Mouse (Mus musculus): ENCODE results near the gene Yars. TPM values are rescaled to one million over a fixed set of nuclear protein-coding genes. Genes with fewer than 3 reads are reported as not detected.
"Not testable (repeated sequence)": the region's sequence is repeated elsewhere in the genome, so short reads cannot be mapped to it uniquely, and the experiment has no call there.

Yars gene
- total RNA-seq, 2 experiments from 2014 or later: 9.4 to 20.0 TPM

DNA sequence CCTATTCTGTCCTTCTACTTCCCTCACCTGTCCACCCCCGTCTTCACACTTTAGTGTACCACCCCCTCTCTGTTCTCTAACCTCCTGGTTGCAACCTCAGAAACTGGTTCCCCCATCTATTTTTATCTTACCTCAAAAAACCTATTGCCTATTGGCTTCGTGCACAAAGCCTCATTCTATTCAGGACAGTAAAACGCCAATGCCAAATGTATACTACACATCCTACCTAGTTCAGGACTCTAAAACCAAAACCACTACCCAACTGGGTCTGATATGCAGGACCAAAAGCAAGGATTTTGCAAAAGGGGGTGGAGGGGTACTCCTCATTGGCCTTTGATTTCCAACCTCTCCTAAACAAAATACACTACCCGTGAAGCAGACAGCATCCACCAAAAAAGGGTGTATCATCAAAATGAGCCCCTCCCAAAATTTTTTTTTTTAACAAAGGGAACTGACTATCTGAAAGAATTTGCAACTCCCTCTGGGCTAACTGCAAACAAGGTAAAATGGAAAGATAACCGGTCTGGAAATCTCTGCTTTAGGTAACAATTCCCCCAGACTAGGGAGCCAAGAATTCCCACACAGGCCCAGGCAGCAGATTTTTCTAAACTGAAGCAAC is 1.4 kb upstream of the Yars start:
- ATAC-seq (ENCODE audit: poor library complexity, severe bottlenecking): no peak

DNA sequence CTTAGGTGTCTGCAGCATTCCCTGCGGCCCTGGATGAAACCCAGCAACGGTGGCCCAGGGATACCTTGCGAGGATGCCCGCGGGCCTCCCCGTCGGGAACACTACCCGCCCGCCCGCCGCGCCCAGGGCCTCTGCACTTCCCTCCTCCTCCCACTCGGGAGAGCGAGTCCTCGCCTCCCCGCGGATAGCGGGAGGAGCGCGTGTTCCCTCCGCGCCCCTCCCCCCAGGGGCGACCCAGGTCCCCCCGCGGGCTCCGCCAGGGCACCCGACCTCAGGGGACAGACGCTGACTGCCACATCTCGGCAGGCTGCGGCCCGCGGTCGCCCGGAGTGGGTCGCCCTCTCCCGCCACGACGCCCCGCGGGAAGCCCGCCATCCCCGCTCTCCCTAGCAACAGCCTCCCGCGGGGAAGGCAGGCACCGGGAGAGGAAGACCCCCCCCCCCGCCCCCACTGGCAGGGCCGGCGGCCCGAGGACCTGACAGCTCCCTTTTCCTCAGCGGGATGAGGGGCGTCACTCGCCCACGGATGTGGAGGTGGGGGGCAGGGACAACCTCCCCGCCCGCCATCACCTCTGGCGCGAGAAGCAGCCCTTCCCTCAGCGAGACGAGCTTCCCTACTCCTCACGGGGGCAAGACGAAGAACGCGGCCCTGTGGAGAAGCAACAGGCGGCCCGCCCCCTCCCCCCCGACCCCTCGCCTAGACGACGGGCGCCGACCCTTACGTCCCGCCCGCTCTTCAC is 588 bp upstream of the Yars start:
- peak; percentile 17 for ATAC-seq (ENCODE audit: poor library complexity, severe bottlenecking)

DNA sequence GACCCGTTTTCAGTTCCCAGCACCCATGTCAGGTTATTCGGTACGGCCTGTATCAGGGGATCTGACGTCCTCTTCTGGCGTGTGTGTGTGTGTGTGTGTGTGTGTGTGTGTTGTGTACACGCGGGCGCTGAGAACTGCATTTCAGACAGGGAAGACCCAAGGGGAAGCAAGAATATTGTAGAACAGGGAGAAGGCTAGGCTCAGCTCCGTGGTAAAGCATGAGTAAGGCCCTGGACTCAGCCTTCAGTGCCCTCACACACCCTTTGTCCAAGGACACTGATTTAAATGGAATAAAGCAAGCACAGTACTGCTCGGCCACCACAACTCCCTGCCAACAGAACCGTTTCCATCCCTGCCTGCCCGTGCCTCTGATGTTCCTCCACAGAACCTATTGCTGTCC is 978 bp downstream of the Yars start:
- ATAC-seq (ENCODE audit: poor library complexity, severe bottlenecking): no peak

DNA sequence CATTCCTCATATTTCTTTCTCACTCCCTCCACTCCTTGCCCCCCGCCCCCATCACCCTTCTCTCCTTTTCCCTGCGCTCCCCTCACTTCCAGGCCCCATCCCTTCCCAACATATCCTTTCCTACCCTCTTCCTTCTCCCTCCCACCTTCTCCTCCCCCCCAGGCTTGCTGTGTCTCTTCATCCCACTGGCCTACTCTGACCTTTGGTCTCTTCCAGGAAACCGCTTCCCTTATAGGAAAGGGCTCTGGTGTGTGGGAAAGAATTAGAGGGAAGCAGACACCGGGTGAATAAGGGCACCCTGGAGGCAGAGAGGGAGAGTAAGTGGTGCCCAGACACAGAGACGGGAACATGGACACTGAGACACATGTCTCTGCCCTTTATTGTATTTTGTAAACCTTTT is 2.1 kb downstream of the Yars start:
- ATAC-seq (ENCODE audit: poor library complexity, severe bottlenecking): no peak

DNA sequence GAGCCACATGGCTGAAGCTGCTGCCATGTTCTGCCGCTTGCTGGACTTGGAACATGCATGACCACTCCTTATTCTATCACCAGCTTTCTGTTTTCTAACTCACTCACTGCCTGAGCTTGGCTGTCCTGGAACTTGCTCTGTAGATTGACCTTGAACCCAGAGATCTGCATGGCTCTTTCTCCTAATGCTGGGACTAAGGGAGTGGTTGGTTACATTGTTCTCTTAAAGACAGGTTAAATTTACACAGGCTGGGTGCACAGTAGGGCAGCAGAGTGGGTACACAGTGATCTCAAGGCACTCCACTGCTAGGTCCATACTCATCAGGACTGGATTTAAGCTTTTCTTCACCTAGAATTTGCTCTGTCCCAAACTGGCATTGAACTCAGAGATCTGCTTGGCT is 4.7 kb downstream of the Yars start:
- no peak for ATAC-seq (ENCODE audit: poor library complexity, severe bottlenecking)

DNA sequence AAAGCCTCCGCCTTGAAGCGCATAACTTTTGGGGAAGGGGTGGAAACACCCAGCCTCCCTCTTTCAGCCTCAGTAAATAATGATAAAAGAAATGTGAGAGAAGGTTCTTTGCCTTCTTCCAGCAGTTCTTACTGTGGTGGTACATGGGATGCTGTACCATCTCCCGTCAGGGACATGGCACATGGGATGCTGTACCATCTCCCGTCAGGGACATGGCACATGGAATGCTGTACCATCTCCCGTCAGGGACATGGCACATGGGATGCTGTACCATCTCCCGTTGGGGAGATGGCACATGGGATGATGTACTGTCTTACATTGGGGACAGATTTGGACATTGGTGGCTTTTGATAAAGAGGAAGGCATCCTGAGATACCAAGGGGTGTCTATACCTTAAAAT is 8.0 kb downstream of the Yars start:
- no peak for ATAC-seq (ENCODE audit: poor library complexity, severe bottlenecking)

DNA sequence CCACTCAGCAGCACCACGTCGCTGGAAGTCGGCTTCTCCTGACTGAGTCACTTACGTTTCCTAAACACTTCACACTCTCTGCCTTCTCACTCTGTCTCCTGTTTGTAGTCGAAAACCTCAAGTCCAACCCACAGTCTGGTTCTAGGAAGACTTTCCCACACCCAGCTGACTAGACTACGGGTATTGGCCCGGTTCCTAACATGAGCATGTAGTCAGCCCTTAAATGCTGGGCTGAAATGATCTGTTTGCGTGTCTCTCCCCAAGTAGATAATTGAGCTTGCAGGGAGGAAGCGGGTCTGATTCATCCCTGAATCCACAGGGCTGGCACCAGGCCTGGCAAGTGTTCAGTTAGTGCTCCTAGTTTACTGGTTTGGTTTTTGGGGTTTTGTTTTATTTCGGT is 15.1 kb downstream of the Yars start:
- no peak for ATAC-seq (ENCODE audit: poor library complexity, severe bottlenecking)

DNA sequence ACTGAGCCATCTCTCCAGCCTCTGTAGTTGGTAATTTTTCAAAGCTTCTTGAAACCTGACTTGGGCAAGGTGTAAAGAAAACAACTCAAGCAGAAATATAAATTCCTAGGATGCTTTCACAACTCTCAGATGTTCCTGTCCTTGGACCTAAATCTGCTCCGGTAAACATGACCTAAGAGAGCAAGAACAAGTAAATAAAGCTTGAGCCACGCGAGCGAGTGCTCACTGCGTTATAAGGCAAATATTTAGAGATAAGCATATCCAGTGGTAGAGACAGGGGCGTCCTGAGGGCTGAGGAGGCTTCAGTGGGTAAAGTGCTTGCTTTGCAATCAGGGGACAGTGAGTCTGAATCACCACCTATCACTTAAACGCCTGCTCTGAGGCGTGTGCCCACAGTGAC is 17.2 kb downstream of the Yars start:
- no peak for ATAC-seq (ENCODE audit: poor library complexity, severe bottlenecking)

DNA sequence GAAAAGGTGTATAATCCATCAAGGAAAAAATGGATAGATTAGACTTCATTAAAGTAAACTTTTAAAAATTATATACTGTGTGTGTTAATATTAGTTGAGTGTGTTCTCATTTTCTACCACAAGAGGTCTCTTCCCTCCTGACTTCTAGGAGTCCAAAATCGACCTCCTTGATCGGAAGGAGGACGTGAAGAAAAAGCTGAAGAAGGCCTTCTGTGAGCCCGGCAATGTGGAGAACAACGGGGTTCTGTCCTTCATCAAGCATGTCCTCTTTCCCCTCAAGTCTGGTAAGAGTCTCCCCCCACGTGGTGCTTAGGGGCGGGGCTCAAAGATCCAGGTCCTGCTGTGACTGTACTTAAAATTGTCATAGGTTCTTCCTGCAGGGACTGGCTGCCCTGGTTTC is 19.9 kb downstream of the Yars start:
- no peak for ATAC-seq (ENCODE audit: poor library complexity, severe bottlenecking)

DNA sequence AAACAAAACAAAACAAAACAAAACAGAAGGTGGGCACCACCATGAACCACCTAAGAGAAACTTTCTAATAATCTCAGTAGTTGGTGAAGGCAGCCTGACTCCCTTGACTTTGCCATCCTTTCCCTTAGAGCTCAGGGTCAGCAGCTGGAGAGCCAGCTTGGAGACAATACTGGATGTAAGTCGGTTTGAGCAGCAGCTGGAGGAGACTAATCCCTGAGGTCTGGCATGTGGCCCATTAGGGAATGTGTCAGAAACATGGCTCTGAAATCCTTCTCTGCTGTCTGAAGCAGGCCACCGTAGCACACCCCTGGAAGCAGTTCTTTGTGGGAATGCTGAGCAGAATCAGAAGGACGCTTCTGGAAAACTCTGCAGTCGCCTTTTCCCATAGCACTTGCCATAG is 21.9 kb downstream of the Yars start:
- no peak for ATAC-seq (ENCODE audit: poor library complexity, severe bottlenecking)

DNA sequence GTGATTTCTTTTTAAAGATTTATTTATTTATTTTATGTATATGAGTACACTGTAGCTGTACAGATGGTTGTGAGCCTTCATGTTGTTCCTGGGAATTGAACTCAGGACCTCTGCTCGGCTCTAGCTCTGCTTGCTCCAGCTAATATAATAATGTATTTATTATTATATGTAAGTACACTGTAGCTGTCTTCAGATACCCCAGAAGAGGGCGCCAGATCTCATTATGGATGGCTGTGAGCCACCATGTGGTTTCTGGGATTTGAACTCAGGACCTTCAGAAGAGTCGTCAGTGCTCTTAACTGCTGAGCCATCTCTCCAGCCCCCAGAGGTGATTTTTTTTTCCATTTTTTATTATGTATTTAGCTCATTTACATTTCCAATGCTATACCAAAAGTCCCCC is 22.9 kb downstream of the Yars start:
- ATAC-seq (ENCODE audit: poor library complexity, severe bottlenecking): not testable (repeated sequence)

DNA sequence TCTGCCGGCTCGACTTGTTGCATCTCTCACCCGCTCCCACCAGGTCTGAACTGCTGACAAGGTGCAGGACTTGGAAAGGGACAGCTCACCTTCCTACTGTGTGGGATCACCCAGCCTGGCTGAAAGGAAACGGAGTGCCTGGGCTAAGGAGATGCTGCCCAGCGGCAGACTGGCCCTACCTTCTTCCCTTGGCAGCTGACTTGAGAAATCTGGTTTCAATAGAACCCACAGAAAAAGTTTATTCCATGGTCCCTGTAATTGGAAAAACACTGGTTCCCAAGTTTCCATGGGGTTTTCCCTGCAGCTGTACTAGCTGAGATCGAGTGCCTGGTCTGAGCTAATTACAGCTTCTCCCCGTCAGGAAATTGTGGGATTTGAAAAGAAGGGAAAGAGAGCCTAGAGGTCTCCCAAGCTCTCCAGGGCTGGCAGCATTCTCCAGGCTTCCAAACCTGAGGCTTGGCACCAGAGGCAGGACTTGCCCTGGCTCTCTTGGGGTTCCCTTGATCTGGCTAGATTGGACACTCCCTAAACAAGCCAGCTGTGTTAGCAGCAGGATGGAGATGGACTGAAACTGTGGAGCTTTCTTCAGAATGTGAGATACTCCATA is 29.1 kb downstream of the Yars start:
- ATAC-seq (ENCODE audit: poor library complexity, severe bottlenecking): no peak

DNA sequence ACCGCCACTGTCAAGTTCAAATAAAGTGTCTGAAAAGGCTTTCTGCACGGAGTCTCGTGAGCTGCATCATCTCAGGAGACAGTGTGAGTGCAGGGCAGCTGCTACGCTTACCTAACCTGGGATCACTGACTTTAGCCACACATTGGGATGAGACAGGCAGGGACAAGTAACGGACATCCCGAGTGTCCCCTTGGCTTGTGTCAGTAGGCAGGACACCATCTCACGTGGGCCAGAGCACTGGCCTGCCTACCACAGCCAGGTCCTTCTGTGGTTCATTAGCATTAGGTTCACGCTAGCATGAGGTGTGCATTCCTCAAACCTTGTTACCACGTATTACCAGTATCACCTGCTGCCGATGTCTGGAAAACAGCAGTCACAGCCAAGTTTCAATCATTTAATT is 29.6 kb downstream of the Yars start:
- ATAC-seq (ENCODE audit: poor library complexity, severe bottlenecking): no peak

DNA sequence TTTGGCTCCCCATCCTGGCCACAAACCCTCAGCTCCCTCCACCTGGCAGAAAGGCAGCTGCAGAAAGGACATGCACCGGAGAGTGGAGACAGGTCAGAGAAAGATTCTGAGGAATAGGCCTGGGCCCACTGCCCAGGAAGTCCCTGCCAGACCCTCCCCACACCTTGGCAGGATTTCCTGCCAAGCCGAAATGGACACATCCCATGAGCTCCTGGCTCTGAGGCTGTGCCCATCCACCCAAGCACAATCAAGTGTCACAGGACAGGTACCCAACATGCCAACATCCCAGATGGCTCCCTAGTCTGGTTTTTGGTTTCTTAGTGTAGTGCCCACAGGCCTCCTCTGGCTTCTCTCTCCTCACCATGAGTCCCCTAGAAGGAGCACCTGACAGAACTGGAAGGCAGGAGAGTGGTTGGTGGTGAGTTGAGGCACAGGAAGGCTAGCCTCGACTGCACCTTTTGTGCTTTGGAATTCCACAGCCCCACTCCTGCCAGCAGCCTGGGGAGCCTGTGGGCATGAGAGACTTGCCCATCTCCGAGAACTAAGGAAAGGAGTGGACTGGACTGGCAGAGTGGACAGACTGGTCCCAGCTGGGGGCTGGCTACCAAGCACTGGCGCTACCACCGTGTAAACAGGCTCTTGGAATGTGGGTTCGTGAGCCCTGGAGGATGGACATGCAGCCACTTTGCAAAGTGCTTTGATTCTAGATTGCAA is 31.0 kb downstream of the Yars start:
- ATAC-seq (ENCODE audit: poor library complexity, severe bottlenecking): no peak

DNA sequence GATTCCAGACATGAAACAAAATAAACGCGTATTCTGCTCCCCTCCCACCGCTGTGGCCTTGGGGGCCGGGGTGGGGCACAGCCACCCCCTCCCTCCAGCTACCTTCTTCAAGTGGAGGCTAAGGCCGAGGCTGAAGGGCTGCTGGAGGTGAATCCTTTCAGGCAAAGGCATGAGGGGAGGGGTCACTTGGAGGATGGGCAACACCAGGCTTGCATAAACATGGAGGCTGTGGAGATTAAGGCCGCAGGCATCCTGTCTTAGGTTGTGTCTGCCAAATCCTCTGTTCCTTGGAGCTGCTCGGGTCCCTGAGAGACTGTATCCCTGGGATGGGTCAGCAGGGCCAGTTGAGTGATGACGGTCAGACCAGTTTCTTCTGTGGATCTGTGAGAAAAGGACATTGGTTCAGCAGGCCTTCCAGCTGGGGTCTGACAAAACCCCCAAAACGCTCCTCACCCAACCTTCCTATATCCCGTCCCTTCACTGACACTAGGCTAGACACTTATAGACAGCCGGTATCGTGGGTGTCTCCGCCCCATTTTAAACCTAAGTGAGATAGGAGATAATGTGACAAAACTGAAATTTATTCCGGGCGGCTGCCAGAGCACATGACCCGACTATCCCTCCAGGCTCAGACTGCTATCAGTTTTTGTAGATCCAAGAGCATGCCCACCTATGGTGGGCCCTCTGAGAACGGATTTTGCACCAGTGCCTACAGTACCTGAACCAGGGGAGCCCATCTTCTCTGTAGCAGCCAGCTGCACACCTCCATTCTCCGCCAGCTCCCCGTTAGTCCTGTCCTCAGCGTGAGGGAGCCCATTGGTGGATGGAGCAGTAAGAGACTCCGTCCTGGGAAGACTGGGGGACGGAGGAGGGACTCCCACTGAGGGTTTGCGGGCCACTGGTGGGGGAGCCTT is 31.8 kb downstream of the Yars start:
- no peak for ATAC-seq (ENCODE audit: poor library complexity, severe bottlenecking)

DNA sequence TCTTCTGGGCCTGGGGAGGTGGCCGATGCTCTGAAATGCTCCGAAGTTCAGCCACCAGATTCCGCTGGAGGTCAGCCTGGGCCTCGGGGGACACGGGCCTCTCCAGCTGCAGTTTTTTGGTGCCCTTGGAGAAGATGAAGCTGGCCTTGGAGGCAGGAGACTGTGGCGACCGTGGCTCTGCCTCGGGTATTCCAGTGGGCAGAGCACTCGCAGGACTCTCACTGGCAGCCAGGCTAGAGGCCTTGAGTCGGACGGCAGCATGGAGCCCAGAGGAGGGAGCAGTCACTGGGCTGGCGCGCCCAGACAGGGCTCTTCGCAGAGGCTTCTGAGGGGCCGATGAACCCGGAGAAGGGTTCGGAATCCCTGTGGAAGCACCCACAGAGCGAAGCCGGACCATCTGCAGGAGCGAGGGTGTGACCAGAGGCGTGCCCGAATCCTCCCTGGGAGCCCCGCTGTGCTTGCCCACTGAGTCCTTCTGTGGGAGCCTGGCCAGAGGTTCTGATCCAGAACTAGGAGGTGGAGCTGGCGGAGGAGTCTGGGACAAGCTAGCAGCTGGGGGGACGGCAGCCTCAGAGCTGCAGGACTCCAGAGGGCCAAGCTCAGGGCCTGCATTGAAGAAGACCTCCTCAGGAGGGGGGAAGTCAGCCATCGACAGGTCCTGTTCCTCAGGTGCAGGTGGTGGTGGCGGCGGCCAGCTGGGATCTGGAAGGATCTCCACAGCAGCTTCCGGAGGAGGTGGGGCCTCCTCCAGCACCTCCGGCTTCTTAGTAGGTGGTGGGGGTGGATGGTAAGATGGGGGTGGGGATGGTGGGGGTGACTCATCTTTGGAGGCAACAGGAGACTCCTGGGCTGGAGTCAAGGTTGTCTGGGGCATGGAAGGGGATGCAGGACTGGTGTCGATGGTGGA is 32.7 kb downstream of the Yars start:
- no peak for ATAC-seq (ENCODE audit: poor library complexity, severe bottlenecking)

DNA sequence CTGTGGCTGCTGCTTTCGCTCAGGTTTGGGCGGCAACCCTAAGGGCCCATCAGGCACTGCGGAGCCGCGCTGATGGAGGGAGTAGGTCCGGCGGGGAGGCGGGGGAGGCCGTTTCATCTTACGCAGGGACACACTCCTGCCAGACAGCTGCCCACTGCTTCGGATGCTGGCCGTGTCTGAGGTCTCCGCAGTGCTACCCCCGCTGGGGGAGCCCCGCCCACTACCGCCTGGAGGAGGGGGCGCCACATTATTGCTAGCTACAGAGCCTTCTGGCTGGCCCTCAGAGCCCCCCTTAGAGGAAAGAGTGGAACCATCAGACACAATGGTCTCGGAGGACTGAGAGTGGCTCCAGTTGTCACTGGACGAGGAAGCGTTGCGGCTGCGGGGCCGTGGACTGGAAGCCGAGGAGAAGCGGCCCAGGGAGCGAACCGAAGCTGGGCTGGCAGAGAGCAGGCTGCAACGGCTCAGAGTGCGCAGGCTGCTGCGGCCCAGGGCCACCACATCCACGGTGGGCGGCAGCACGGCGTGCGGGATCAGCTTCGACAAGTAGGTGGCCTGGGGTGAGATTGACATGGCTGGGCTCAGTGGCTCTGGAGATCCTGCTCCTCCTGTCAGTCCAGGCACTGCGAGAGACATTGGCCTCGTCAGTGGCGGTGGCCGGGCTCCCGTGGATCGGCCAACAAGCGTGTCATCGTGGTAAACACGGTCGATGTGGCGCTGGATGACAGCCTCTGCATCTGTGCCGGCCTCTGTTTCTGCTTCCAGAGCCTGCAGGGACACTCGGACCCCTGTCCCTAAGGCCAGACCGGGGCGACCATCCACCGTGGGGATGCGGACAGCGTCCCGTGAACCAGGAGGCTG is 34.1 kb downstream of the Yars start:
- ATAC-seq (ENCODE audit: poor library complexity, severe bottlenecking): no peak

DNA sequence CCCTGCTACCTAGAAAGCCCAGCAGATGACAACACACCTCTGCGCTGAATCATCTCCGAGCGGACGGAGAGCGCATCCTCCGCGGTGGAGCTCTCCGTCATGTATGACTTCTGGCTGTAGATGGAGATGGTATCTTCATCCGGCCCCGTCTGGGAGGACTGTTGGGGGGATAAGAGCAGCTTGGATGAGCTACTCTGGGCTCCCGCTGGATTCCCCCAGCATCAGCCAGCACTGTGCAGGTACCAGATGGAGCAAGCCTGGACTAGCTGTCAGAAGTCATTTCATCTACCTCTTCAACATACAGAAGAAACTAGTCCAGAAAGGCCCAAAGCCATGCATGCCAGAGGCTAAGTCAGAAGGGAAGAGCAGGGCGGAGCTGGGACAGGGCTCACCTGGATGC is 35.8 kb downstream of the Yars start:
- no peak for ATAC-seq (ENCODE audit: poor library complexity, severe bottlenecking)

DNA sequence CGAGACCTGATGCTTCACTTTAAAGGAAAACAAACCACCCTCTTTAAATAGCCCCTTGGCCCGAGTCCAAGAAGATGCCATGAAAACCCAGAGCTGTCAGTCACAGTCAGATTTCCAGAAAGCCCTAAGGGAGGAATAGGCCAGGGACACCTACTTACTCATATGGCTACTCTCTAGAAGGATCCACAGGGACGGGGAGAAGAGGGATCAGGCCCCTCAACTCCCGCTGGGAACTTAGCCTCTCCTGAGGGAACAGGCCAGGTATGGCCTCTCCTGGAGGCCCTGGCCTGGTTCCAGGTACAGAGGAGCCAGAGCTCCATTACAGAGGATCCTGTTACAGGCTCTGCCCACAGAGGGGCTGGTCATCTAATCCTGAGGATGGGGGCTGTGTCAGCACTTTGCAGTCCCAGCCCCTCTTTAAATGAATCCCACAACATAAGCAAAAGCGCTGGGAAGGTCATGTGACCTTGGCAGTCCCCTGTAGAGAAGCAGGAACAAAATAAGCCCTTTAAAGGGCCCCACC is 36.9 kb downstream of the Yars start:
- ATAC-seq (ENCODE audit: poor library complexity, severe bottlenecking): no peak
